Mouse (Mus musculus) activated CD4-positive, CD25-positive, alpha-beta regulatory T cell (primary cell): ENCODE results near the gene Alkbh2. TPM values are rescaled to one million over a fixed set of nuclear protein-coding genes. Genes with fewer than 3 reads are reported as not detected.

Experiments used
- polyA plus RNA-seq, 2 experiments: library from polyadenylated mRNA; unstranded; fragments of 100-300 nt; shearing (Covaris generic); gene quantifications; one replicate each; pipeline ENCODE4 v1.2.1; 2017

The Alkbh2 gene
- polyA plus RNA-seq: 10 to 100 TPM in 1 of 2 experiments, 1 to 10 TPM in 1; 8.3 to 10.2 TPM

DNA sequence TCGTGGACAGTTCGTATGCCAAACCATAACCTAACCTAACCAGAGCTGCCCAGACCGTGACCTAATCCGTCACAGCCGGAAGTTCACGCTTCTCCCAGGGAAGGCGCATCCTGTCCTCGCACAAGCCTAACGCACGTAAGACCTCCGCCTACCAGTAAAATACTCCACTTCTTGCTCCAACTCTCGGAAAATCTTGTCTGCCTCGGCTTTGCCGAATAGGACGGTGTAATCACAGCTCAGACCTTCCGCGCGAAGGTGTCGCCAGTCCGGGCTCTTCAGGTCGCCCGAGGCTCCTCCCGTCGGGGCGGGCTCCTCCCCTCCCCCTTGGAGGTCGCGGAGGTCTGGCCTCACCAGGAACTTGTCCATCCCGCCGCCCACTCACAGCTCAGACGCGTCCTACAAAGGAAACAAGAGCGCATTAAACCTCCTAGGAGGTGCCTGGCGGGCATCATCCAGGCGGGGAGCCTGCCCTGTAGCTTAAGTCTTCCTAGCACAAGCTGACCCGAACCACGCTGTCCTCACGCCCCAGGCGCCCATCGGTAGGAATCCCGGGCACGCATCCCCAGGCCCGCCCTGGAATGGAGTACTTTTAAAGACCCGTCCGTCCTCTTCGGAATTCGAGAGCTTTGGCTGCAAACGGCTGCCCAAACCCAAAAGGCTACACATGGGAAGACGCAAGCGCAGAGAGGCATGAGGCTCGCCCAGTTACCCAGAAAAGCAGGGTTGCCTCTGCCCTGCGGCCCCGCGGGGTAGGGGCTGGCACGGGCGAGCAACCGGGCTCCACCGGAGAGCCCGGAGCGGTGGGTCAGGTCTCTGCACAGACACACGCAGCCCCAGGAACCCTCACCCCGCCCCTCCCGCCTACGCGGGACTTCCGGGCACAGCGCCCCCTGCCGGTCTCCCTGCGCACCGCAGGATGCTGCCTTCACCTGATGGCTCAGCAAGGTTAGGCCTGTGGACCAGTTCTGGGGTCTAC is at the start of gene Alkbh2:
Gene Alkbh2, minus strand, starts transcription at position 845 of the 976 bp plus-strand sequence.

DNA sequence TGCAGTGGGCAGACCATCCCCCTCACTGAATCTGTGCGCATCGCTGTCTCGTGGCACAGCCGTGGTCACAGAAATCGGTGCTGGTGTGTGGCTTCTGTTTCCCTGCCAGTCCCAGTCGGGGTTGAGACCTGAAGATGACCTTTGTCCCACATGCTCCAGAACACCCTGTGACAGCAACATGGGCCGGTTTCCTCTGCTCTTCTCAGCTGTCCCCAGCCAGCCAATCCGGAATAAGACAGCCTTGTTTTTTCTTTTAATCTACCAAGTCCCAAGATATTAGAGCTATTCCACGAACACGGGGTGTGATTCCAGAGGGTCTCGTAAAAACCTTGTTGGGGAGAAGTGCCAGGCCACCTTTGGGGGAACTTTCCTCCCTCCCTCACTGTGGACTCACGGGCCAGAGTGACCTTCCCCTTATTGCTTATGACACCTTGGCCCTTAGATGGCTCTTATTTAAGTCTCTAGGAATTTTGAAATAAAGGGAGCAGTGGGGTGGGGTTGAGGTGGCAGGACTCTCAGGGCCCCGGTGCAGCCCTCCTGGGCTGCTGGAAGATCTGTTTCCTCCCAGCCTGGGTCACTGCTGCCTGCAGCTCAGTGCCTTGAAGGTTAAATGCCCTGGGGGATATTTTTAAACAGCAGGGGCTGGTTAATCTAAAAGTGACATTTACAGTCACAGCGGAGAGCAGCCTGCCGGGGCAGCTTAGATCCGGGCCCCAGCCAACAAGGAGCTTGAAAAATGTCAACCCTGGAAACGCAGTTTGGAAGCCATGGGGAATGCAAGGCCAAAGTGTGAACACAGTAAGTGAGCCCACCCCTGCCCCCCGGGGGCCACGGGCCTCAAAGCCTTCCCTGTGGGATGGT is 18.2 kb upstream of the Alkbh2 start, which contains the start of gene Acacb:
Gene Acacb, plus strand, starts transcription at position 508 of the 861 bp plus-strand sequence.

DNA sequence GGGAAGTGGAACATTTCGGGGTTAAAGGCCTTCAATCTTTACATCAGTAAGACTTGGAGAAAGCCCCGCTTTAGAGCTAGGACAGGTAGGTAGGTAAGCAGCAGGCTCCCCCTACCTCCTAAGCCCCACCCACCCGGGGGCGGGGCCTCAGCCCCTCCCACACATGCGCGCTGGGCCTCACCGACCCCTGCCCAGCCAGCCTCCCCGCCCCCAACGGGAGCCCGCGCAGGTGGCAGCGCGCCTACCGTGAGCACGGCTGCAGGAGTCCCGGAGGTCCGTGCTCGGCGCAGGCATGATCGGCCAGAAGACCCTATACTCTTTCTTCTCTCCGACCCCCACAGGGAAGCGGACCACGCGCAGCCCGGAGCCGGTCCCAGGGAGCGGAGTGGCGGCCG is 2.2 kb upstream of the Alkbh2 start, which contains the start of gene Ung:
Gene Ung, plus strand, starts transcription at position 176 of the 395 bp plus-strand sequence.

GRCm38 (mm10) chr5:114091057-114091807 is 36.8 kb downstream of the Alkbh2 start, which contains the start of gene Svop:
TSS of gene Svop (minus strand) at chr5:114091570.

Other genes starting within 250 kb of the Alkbh2 start
- 10 to 100 TPM; 84.3 to 89.2 TPM for gene Coro1c, start 219.5 kb downstream of the Alkbh2 start, polyA plus RNA-seq
- gene Ssh1, start 134.3 kb downstream of the Alkbh2 start, polyA plus RNA-seq: 10 to 100 TPM; 31.8 to 42.4 TPM
- 1 to 10 TPM in 1 of 2 experiments, under 1 TPM in 1; 0.42 to 1.1 TPM for gene Dao, start 124.5 kb downstream of the Alkbh2 start, polyA plus RNA-seq
- 1 to 10 TPM; 7.4 to 8.7 TPM for gene Usp30, start 62.8 kb downstream of the Alkbh2 start, polyA plus RNA-seq
- gene Svop, start 36.6 kb downstream of the Alkbh2 start, polyA plus RNA-seq: under 1 TPM in 1 of 2 experiments, not detected in 1; 0.59 TPM
- gene Ung, start 2.2 kb upstream of the Alkbh2 start, polyA plus RNA-seq: 1 to 10 TPM; 2.8 to 4.6 TPM
- gene Acacb, start 18.3 kb upstream of the Alkbh2 start, polyA plus RNA-seq: under 1 TPM; 0.06 to 0.49 TPM
- gene Foxn4, start 145.6 kb upstream of the Alkbh2 start, polyA plus RNA-seq: under 1 TPM in 1 of 2 experiments, not detected in 1; 0.21 TPM
- gene Myo1h, start 160.9 kb upstream of the Alkbh2 start, polyA plus RNA-seq: 1 to 10 TPM in 1 of 2 experiments, under 1 TPM in 1; 0.57 to 3.7 TPM